Mouse (Mus musculus): ENCODE data around the gene Acox3. TPM values are rescaled to one million over a fixed set of nuclear protein-coding genes. Genes with fewer than 3 reads are reported as not detected.

Acox3 gene
- polyA plus RNA-seq, 1 experiment = 82.6 TPM

DNA sequence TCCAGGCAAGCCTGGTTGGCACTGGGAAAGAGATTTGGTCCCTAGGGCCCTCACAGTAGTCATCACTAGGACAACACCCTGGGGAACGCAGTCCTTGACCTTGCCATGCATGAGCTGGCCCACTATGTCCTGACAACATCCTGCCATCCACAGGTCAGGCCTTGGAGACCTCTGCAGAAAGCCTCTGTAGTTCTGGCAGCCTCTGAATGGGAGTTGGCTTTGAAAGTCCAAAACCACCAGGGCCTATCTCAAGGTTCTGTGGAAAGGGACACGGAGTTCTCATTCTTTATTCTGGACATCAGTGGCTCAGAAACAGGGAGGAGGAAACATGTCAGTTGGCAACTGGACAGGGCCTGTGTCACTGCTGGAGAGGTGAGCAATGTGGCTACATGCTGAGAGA, 53.2 kb downstream of the Acox3 start:
- Histone ChIP-seq H3K36me3 (ENCODE audit: control insufficient read depth, insufficient read depth, low read length) (no peaks in the 10 kb centered on the region), H3K27ac (ENCODE audit: control insufficient read depth, insufficient read depth, low read length) (no peak overlapping the region), H3K27me3 (ENCODE audit: control insufficient read depth, insufficient read depth, low read length) (no peaks in the 10 kb centered on the region), H3K4me1 (replicated peaks; ENCODE audit: control insufficient read depth, insufficient read depth, low read length) (no peaks in the 10 kb centered on the region), H3K4me3 (ENCODE audit: control insufficient read depth, insufficient read depth, low read length) (no peak overlapping the region)
- no peak for DNase-seq
- no peak for TF ChIP-seq POLR2A (IDR thresholded peaks at IDR 0.05; ENCODE audit: control insufficient read depth, extremely low read depth, insufficient read depth, low read length, poor library complexity)
- no peak for TF ChIP-seq CTCF (IDR thresholded peaks at IDR 0.05; ENCODE audit: borderline replicate concordance, control insufficient read depth, extremely low read depth, insufficient read depth, low read length, poor library complexity)
- 95% methylated on average over 2 of the region's 2 CpGs for WGBS

DNA sequence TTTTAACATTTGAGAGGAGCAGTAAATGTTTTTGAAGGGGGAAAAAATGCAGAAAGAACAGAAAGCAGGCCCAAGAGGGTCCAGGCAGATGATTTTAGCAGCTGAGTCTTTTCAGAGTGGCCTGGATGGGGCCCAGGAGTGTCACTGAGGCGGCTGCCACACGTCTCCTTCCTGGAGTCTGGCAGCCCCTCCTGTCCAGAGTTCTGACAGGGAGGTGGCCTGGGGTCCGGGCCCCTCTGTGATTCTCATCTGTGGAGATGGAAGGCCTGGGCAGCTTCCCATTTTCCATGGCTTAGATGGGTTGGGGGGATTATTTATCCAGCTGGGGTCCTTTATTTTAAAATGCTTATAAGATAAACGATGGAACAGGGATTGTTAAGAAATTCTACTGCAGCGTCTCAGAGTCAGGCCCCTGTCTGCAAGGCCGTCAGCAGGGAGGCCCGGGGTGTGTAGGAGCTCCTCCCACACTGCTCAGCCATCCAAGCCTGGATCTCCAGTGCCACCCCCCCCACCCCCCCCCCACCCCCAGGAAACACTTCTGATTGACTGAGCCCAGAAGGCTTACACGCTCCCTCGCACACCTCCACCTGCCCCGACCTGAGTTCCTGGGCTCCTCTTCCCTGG, 59.2 kb downstream of the Acox3 start:
- TF ChIP-seq POLR2A (IDR thresholded peaks at IDR 0.05; ENCODE audit: control insufficient read depth, extremely low read depth, insufficient read depth, low read length, poor library complexity) = no peak
- TF ChIP-seq CTCF (IDR thresholded peaks at IDR 0.05; ENCODE audit: borderline replicate concordance, control insufficient read depth, extremely low read depth, insufficient read depth, low read length, poor library complexity) = no peak
- 88% methylated on average over 10 of the region's 10 CpGs for WGBS
- Histone ChIP-seq H3K27ac (ENCODE audit: control insufficient read depth, insufficient read depth, low read length) (no peak overlapping the region), H3K27me3 (ENCODE audit: control insufficient read depth, insufficient read depth, low read length) (no peaks in the 10 kb centered on the region), H3K36me3 (ENCODE audit: control insufficient read depth, insufficient read depth, low read length) (no peaks in the 10 kb centered on the region), H3K4me3 (ENCODE audit: control insufficient read depth, insufficient read depth, low read length) (no peak overlapping the region), H3K4me1 (replicated peaks; ENCODE audit: control insufficient read depth, insufficient read depth, low read length) (no peaks in the 10 kb centered on the region)
- no peak for DNase-seq

DNA sequence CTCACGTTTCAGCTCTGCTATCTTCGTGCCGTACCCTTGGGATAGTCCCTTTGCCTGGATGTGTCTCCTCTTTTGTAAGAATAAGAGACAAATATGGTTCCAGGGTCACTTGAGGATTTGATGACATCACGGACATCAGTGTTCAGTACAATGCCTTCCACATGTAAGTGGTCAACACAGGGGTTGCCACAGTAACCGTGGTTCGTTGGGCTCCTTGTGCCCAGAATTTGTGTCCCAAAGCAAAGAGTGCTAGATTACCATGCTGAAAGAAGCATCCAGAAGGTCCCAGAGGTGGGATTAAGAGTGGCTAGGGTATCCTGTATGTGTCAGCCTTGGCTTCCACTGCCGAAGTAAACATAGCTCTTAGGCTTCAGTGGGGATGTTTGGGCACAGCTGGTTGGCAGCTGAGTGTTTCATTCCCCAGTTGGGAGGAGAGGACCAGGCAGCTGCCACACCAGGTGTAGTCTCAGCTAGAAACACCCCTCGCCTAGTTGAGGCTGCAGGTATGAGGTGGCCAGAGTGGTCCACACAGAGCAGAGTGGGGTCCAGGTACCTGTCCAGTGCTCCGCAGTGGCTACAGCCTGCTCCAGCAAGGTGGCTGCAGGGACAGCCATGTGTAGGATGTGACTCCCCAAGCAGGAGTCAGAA, 60.7 kb downstream of the Acox3 start:
- Histone ChIP-seq H3K27ac (ENCODE audit: control insufficient read depth, insufficient read depth, low read length) (no peak overlapping the region), H3K4me3 (ENCODE audit: control insufficient read depth, insufficient read depth, low read length) (no peak overlapping the region), H3K27me3 (ENCODE audit: control insufficient read depth, insufficient read depth, low read length) (no peaks in the 10 kb centered on the region), H3K4me1 (replicated peaks; ENCODE audit: control insufficient read depth, insufficient read depth, low read length) (no peaks in the 10 kb centered on the region), H3K36me3 (ENCODE audit: control insufficient read depth, insufficient read depth, low read length) (no peaks in the 10 kb centered on the region)
- 89% methylated on average over 9 of the region's 9 CpGs for WGBS
- no peak for DNase-seq
- no peak for TF ChIP-seq CTCF (IDR thresholded peaks at IDR 0.05; ENCODE audit: borderline replicate concordance, control insufficient read depth, extremely low read depth, insufficient read depth, low read length, poor library complexity)
- no peak for TF ChIP-seq POLR2A (IDR thresholded peaks at IDR 0.05; ENCODE audit: control insufficient read depth, extremely low read depth, insufficient read depth, low read length, poor library complexity)

DNA sequence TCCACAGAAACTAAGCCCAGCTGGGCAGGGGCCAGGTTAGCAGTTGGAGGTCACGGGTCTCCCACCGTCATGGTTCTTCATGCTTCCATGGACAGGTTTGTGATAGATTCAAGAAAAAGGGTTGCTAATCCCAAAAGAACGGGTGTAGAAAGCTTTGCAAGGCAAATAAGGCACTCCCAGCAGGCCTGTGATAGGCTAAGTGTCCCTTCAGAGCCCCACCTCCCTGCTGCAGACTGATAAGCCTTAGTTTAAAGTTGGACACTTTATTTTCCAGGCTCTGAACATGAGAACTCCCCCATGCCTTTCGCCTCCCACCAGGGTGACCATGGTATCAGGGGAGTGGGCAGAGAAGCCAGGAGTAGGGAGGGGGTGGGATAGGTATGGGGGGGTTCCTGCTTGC, 61.2 kb downstream of the Acox3 start:
- TF ChIP-seq POLR2A (IDR thresholded peaks at IDR 0.05; ENCODE audit: control insufficient read depth, extremely low read depth, insufficient read depth, low read length, poor library complexity) (no peak), CTCF (IDR thresholded peaks at IDR 0.05; ENCODE audit: borderline replicate concordance, control insufficient read depth, extremely low read depth, insufficient read depth, low read length, poor library complexity) (no peak)
- 81% methylated on average over 4 of the region's 4 CpGs for WGBS
- H3K4me3 ChIP-seq (ENCODE audit: control insufficient read depth, insufficient read depth, low read length) = no peak overlapping the region
- no peaks in the 10 kb centered on the region for H3K36me3 ChIP-seq (ENCODE audit: control insufficient read depth, insufficient read depth, low read length)
- DNase-seq = no peak
- H3K27me3 ChIP-seq (ENCODE audit: control insufficient read depth, insufficient read depth, low read length) = no peaks in the 10 kb centered on the region
- no peaks in the 10 kb centered on the region for H3K4me1 ChIP-seq (replicated peaks; ENCODE audit: control insufficient read depth, insufficient read depth, low read length)
- H3K27ac ChIP-seq (ENCODE audit: control insufficient read depth, insufficient read depth, low read length) = no peak overlapping the region

DNA sequence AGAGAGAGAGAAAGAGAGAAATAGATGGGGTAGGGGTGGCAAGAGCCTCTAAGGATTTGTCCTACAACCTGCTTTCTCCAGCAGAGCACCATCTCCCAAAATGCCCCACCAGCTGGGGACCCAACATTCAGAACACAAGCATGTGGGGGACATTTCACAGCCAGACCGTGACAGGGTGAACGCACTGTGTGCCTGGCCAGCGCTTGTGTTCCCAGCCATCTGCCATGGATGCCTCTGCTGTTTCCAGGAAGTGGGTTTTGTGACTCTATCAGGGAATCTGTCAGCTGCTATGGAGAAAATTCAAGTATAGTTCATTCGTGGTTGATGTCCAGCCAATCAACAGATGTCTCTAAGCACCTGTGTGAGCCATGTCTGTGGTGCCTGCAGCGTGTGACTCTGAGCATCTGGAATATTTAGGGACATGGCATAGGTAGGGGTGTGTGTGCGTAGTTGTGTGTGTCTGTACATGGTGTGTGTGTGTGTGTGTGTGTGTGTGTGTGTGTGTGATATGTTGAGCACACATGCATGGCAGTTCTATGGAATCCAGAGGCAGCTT, 63.2 kb downstream of the Acox3 start:
- no peak overlapping the region for H3K4me3 ChIP-seq (ENCODE audit: control insufficient read depth, insufficient read depth, low read length)
- no peaks in the 10 kb centered on the region for H3K4me1 ChIP-seq (replicated peaks; ENCODE audit: control insufficient read depth, insufficient read depth, low read length)
- no peak for DNase-seq
- TF ChIP-seq POLR2A (IDR thresholded peaks at IDR 0.05; ENCODE audit: control insufficient read depth, extremely low read depth, insufficient read depth, low read length, poor library complexity) (no peak), CTCF (IDR thresholded peaks at IDR 0.05; ENCODE audit: borderline replicate concordance, control insufficient read depth, extremely low read depth, insufficient read depth, low read length, poor library complexity) (no peak)
- no peaks in the 10 kb centered on the region for H3K36me3 ChIP-seq (ENCODE audit: control insufficient read depth, insufficient read depth, low read length)
- H3K27me3 ChIP-seq (ENCODE audit: control insufficient read depth, insufficient read depth, low read length) = no peaks in the 10 kb centered on the region
- no peak overlapping the region for H3K27ac ChIP-seq (ENCODE audit: control insufficient read depth, insufficient read depth, low read length)
- WGBS = 46% methylated on average over 6 of the region's 6 CpGs

DNA sequence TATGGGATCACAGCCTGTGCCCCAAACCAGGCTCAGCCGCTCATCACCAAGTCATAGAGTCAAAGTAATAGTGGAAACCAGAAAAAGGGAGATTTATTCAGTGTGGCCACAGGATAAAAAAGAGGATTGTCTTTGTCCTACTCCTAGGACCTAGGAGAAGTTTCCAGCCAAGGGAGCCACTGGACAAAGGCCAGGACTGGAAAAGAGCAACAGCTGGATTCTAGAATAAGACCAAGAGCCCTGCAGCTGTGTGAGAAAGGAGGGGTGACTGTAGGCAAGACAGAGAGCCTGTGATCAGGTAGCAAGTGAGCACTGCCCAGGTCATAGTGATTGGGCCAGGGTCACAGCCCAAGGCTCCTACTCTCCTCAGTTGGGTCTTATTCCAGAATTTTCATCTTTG, 64.1 kb downstream of the Acox3 start:
- DNase-seq = no peak
- no peak for TF ChIP-seq POLR2A (IDR thresholded peaks at IDR 0.05; ENCODE audit: control insufficient read depth, extremely low read depth, insufficient read depth, low read length, poor library complexity)
- no peak for TF ChIP-seq CTCF (IDR thresholded peaks at IDR 0.05; ENCODE audit: borderline replicate concordance, control insufficient read depth, extremely low read depth, insufficient read depth, low read length, poor library complexity)
- Histone ChIP-seq H3K4me3 (ENCODE audit: control insufficient read depth, insufficient read depth, low read length) (no peak overlapping the region), H3K4me1 (replicated peaks; ENCODE audit: control insufficient read depth, insufficient read depth, low read length) (no peaks in the 10 kb centered on the region), H3K36me3 (ENCODE audit: control insufficient read depth, insufficient read depth, low read length) (no peaks in the 10 kb centered on the region), H3K27me3 (ENCODE audit: control insufficient read depth, insufficient read depth, low read length) (no peaks in the 10 kb centered on the region), H3K27ac (ENCODE audit: control insufficient read depth, insufficient read depth, low read length) (no peak overlapping the region)
- WGBS = 100% methylated on average over 1 of the region's 1 CpGs
